Mouse (Mus musculus) embryonic fibroblast, embryonic 13.5 days (primary cell): ENCODE data around the gene Chrm1.

ENCODE experiments used
- CTCF ChIP-seq: IDR thresholded peaks from 2 replicates; pipeline ENCODE4 v1.5.1; 2011; ENCODE audit warnings: mild to moderate bottlenecking, control low read depth, low read length, moderate library complexity, borderline replicate concordance; ENCODE audit not compliant: insufficient read depth
- POLR2A ChIP-seq: IDR thresholded peaks from 2 replicates; pipeline ENCODE4 v1.6.1; 2011; ENCODE audit warnings: low read depth, mild to moderate bottlenecking, control low read depth, low read length, moderate library complexity

GRCm38 (mm10) chr19:8724392-8724791 is 60.8 kb downstream of the Chrm1 start:
- peak; percentile 44; the same call in 1 of the 2 replicates for TF ChIP-seq POLR2A
- TF ChIP-seq CTCF: no peak
